Mouse (Mus musculus) kidney, adult 9 months (tissue): ENCODE measurements around the gene Trove2.
"Not testable (repeated sequence)": the region's sequence is repeated elsewhere in the genome, so short reads cannot be mapped to it uniquely, and the experiment has no call there.

Experiments used
- DNase-seq: peaks from one replicate; pipeline ENCODE4 v3.0.0; 2022

The Trove2 gene

DNA sequence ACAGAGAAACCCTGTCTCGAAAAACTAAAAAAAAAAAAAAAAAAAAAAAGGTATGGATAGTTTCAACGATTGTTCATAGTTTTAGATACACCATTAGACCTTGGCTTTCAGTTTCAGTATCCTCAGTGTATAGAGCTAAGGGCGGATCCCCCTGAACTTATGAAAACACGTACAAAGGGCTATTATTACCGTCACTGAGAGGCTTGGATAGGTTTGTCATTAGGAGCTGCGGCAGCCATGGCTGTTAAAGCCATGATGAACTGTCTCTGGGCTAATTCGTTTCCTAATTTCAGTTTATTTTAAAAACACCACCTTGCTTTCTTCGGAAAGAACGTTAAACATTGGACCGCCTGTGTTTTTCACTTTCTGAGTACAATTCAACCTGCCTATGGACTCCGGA lies 38.1 kb downstream of the Trove2 start:
- DNase-seq = peak; percentile 14

DNA sequence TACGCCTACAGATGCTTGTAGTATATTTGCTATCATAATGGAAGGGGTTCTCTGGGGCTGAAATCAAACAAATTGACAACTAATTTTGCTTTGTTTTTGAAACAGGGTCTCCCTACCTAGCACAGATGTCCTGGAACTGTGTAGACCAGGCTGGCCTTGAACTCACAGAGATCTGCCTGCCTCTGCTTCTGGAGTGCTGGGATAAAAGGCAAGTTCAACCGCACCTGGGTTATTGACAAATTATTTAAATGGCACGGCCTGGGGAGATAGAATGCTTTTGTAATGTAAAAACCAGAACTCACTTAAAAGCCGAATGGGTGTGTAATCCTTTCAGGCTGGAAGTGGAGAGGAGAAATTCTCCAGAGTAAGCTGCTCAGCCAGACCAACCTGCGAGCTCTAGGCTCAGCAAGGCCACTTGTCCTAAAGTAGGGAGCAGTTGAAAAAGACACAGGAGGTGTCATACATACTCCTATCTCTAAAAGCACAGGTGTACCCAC lies 42.9 kb downstream of the Trove2 start:
- DNase-seq = no peak

DNA sequence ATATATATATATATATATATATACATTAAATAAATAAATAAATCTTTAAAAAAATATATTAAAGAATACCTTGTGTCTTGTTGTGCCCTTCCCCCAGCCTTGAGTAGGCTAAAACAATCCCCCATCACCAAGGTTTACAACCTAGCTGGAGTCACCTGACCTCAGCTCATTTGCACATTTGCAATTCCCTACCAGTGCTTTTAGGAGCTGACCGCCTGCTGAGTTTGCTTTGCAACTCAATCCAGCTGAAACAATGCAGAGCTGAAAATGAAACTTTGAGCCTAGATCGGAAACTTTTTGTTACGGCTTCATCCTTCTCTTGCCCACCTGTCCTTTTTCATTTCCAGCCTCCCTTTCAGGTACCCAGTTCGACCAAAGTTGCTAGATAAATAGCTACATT lies 45.2 kb downstream of the Trove2 start:
- DNase-seq = no peak

DNA sequence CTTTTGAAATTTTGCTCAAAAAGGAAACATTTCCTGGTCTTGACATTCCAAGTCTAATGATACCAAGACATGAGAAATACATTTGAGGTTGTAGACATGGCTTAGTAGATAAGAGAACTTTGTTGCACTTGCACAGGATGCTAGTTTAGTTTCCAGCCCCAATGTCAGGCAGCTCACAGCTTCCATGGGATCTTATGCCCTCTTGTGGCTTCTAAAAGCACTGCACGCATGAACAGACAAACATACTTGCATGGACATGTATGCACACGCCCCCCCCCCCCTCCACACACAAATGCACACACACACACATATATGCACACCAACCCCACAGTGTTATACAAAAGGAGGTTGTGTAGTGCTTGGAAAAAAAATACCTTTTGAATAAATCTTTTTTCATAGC lies 46.0 kb downstream of the Trove2 start:
- peak; percentile 20 for DNase-seq

DNA sequence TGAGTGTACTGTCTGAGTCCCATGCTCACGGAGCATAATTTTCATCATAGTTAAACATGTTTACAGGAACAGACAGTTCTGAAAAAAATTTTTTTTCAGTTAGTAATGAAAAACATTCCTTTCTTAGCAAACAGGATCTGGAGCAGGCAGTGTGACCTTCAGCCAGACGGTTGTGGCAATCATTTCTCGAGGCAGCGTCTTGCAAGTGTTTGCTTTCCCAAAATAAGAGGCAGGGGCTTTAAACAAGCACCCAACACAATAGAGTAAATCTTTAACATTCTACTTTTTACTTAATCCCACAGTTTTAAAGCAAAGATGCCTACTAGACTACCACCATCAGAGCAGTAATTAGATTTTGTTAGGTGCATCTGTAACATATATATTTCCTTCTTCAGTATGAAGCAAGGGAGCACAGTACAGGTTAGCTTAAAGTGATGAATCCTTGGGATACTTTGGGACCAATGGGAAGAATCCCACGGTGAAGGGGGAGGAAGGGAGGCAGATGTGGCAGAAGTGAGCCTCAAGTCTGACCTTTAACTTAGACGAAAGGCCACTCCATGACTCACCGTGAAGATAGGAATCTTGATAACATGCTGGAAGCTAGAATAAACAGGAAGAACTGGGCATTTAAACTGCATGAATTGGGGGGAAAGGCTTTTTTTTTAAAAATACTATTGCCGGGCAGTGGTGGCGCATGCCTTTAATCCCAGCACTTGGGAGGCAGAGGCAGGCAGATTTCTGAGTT lies 49.0 kb downstream of the Trove2 start:
- no peak for DNase-seq

DNA sequence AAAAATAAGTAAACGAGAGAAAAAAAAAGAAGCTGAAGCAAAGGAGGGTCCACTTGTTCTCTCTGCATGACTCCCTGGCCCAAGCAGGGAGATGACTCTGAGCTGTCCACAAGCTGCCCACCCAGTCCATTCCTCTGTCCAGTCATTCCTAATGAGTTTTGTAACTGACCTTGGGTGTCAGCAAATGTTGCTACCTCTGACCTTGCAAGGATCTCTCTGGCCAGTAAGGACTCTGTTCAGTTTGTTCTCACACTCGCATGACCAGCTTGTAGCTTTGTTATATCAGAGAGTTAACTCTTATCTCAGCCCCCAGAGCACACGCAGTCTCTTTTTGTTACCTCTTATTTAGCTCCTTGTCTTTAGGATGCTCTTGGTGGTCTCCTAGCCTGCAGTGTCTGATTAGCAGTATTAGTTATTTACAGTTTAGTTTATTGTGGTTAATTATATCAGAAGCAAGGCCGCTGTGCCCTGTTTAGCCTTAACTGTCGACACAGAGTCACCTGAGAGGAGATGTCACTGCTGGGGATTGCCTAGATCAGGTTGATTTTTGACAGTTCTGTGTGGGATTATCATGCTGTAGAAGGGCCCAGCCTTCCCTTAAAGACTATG lies 52.3 kb downstream of the Trove2 start:
- DNase-seq = no peak

DNA sequence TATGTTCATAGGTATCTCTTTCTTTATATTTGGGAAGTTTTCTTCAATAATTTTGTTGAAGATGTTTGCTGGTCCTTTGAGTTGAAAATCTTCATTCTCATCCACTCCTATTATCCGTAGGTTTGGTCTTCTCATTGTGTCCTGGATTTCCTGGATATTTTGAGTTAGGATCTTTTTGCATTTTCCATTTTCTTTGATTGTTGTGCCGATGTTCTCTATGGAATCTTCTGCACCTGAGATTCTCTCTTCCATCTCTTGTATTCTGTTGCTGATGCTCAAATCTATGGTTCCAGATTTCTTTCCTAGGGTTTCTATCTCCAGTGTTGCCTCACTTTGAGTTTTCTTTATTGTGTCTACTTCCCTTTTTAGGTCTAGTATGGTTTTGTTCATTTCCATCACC lies 60.8 kb downstream of the Trove2 start, which contains the start of gene Glrx2:
Gene Glrx2, plus strand, starts transcription at position 301 of the 400 bp plus-strand sequence.
- not testable (repeated sequence) for DNase-seq

DNA sequence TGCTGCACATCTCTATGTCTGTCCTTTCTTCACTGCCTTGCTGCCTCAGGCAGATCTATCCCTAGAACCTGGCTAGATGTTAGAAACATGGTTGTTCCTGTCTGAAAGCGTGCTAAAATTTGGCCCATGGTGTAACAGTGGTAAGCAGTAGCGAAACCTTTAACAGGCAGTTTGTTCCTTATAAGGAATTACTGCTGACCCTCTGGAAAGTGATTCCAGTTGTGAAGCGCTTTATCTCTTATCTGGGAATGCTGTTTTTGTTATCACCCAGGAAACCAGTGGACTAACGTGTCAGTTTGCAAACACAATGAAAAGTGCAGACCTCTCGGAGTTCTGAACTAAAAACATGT lies 66.3 kb downstream of the Trove2 start:
- DNase-seq = no peak

DNA sequence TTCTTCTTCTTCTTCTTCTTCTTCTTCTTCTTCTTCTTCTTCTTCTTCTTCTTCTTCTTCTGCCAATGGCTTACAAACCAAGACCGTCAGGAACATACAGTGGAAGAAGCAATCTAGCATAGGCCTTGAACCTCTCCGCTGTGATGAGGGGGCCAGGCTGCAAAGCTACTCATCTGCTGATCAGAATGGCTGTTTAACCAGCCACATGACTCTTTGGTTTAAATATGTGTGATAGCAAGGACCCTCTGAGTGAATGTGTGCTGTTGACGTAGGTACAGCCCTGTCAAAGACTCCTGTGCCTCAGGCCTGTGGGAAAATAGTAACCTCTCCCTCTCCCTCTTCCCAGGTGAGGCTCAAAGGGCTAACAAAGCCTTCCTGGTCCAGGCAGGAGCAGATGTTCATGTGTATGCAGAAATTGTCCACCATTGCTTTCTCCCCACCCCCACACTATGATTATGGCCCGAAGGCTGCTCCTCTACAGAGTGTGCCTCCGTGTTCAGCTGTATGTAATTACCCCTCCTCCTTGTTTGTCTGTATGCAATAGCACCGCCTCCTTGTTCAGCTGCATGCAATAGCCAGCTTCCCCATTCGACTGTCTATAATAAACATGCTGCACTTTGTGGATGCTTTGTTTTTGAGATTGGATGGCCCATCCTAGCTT lies 66.8 kb downstream of the Trove2 start:
- DNase-seq = no peak

DNA sequence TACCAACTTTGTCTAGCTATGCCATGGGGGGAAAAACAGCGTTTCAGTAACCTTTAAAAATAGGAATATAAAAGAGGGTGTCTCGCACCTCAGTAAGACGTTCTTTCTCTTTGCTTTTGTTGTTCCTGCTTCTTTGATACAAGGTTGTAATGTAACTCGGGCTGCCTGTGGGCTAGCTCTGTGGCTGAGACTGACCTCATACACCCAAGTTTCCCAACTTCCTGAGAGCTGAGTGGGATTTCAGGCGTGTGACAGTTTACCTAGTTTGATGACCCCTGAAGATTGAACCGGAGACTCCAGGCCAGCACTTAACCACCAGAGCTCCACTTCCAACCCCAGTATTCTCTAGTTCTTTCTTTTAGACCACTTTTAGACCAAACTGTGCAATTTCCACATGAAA lies 68.5 kb downstream of the Trove2 start:
- no peak for DNase-seq

DNA sequence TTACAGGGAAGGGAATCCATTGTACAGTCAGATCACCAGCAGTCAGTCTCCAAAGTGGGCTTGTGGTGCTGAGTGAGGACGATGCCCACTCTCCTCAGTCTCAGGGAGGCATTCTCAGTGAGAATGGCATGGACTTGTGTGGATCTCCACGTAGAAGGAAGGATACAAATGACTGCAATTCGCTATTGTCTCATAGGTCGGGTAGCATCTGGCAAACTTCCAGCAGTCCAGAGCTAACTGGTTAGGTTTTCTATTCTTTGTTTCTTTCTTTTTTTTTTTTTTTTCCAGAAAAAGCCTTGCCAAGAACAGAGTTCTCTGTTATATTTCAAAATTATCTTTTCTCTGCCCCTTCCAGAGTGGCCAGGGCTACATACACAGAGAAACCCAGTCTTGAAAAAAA lies 69.9 kb downstream of the Trove2 start:
- no peak for DNase-seq

DNA sequence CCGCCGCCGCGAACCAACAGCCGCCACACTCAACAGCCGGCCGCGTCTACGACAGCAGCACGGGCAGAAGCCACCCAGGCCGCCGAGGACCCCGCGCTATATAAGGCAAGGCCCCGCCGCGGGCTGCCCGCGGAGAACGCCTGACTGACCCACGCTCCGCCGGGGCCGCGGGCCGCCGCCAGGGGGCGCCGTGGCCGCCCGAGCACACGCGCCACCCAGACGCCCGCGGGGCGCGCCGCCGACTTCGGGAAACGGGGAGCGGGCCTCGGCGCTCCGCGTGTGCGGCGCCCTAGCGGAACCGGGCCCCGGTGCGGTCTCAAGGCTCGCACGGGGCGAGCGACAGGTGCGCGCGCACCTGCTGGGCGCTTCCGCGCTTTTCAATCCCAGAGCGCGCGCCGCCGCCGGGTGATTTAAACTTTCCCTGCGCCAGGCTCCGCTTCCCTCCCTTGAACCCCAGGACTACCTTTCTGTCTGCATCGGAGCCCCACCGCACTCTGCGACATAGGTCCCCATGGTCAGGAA lies 74.1 kb downstream of the Trove2 start, which contains the start of gene Cdc73:
Gene Cdc73, minus strand, starts transcription at position 153 of the 522 bp plus-strand sequence.
- peak; percentile 92 for DNase-seq

DNA sequence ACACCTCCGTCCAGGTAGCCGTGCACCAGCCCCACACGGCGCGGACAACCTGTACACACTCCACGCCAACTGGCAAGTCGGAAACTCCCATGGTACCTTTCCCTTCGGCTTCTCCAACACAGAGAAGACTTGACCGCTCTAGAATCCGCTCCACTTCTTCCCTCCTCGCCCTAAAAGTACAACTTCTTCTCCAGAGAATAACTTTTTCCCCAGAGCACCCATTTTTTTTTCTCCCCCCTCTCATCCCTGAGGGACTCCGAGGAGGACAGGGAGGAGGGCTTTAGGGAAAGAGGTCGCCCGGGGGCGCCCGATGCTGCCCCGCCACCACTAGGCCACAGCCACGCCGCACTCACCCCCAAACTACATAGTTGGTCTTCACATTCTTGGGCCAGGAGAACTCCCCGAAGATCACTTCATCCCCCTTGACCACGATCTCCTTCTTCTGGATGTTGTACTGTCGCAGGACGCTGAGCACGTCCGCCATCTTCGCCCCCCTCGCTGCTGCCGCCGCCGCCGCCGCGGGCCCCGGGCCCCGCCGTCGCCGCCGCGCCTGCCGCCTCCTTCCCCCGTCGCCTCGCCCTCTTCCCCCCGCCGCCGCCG lies 74.6 kb downstream of the Trove2 start:
- DNase-seq = peak; percentile 57

DNA sequence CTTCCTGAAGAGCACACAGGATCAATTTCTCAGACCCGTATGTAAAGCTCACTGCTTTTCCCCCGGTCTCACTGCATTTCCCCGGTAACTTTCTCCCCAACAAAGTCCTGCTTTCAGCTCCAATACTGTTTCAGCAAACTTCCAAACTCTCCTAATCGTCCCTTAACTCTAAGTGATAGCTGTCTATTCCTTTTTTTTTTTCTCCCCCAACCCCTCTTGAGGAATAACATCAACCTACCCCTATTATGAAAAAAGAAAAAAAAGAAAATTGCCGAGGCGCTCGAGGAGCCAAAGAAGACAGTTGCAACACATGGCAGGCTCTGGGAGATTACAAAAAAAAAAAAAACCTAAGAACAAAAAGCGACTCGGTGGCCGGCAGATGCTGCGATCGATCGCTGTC lies 75.1 kb downstream of the Trove2 start:
- no peak for DNase-seq
